Mouse (Mus musculus) skeletal muscle tissue, adult 2 months (tissue): ENCODE measurements around the gene Olfr1134.
"Not testable (repeated sequence)": the region's sequence is repeated elsewhere in the genome, so short reads cannot be mapped to it uniquely, and the experiment has no call there.

Experiments
- DNase-seq: peaks from one replicate; pipeline ENCODE4 v3.0.0-alpha.2; 2012; ENCODE audit warnings: low read depth, low spot score

The Olfr1134 gene

DNA sequence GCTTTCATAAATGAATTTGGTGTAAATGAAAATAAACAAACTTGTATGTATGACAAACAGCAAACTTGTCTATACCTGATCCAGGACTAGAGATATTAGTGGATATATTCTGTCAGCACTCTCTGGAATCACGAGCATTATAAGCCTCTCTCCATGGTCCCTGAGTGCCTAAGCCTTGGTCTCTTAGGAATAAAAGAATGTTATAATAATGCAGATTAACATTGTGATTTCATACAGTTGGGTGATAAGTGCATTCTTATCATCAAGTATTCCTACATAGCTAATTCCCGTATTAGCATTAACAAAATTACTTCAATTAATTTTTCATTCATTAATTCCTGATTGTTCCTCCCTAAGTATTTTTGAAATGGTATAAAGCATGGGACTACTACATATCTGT lies at the start of gene Olfr1134:
Olfr1134 (minus strand) TSS at position 101 of the 400 bp plus-strand sequence.
- DNase-seq: no peak

GRCm38 (mm10) chr2:87693847-87694246 lies 35.6 kb upstream of the Olfr1134 start, which contains the start of gene Olfr1136:
Gene Olfr1136, minus strand, starts transcription at chr2:87693947.
- DNase-seq: no peak

DNA sequence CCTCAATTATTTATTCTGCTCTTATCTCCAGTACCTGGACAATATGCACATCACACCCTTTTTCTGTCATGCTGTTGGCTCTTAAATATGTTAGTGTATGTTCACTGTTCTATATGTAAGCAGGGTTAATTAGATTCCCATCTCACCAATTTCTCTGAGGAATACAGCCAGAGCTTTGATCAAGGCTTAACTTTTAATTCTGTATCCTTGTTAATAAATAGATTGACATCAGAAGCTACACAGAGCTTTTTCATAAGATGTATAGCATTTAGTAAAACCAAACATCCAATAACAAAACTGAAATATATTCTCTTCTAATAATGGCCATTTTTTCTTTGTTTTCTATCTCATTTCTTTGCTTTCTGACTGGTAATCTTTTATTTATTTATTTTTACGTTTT lies 15.3 kb upstream of the Olfr1134 start, which contains the start of gene Olfr1135:
Olfr1135 (minus strand) TSS at position 101 of the 400 bp plus-strand sequence.
- no peak for DNase-seq

DNA sequence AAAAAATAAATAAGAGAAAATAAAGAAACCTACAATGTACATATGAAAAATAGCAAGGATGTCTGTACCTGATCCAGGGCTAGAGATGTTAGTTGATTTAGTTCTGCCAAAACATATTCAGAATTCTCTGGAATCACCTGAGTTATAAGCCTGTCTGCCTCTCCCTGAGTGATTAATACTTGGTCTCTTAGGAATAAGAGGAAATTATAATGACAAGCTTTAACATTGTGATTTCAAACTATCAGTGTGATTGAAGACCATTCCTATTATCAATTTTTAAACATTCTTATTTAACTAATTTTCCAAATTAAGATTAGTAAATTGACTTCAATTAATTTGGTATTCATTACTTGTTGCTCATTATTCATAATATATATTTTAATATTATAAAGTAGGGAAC lies 11.0 kb downstream of the Olfr1134 start, which contains the start of gene Olfr1133:
Olfr1133 (minus strand) TSS at position 101 of the 400 bp plus-strand sequence.
- DNase-seq: no peak

DNA sequence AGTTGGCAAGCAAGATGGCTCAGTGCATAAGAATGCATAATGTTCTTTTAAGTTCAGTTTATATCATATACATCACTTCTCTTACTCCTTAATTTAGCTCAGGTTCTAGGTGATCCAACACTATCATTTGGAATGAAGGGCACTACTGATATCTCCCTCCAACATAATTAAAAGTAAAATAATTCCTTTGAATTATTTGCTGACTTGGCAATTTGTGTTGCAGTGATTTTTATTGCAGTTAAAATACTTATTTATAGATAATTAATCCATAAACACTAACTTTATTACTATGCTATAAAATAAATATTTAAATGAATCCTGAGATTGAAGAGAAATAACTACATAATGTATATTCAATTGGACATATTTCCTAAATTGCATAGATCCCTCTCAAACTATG lies 15.8 kb downstream of the Olfr1134 start:
- no peak for DNase-seq

- DNase-seq: no peak
Observed at GRCm38 (mm10) chr2:87637435-87637834, 20.8 kb downstream of the Olfr1134 start, which contains the start of gene Olfr1132. Gene Olfr1132, minus strand, starts transcription at chr2:87637535.

DNA sequence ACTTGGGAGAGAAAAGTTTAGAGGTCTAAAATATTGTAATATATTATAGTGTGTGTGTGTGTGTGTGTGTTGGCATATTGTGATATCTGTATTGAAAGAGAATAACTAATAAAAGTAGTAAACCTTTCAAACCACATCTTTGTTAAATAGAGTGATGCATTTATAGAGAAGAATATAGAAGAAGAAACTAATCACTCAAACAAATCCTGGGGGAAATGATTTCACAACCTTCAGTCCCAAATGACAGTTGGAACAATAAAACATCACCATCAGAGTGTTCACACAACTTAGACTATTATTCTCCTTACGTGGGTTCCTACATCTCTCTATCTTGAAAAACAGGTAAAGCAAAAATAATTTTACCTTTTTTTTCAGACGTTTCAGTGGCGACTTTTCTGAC lies 31.5 kb downstream of the Olfr1134 start, which contains the start of gene Olfr1131:
Olfr1131 (plus strand) TSS at position 301 of the 400 bp plus-strand sequence.
- DNase-seq: no peak

- not testable (repeated sequence) for DNase-seq
Observed at GRCm38 (mm10) chr2:87605912-87606311, 52.3 kb downstream of the Olfr1134 start, which contains the start of gene Olfr1130. Gene Olfr1130, plus strand, starts transcription at chr2:87606212.
